In genomic region chr1:75565616-75566015, GRCm38 (mm10) we compare ENCODE assay signal across 13 mouse cellular contexts. TPM values are rescaled to one million over a fixed set of nuclear protein-coding genes. Genes with fewer than 3 reads are reported as not detected.
DNase-seq lines count a peak whose midpoint lies in the region; ATAC-seq and TF ChIP-seq lines count a peak whose summit lies in the region.
"Had no signal": no experiment of that assay in that cellular context is flagged by ENCODE, and none has a peak within 500 bp of the region (broad histone marks: within the 10 kb centered on the region; RNA-seq: fewer than 3 reads in every experiment).

No protein-coding gene starts in this region.

- no peak for TF ChIP-seq CTCF in heart, postnatal 0 days (IDR thresholded peaks at IDR 0.05; ENCODE audit: low read depth)

- H3K9ac ChIP-seq in midbrain, embryonic 16.5 days (ENCODE audit: low read depth, low read length), result no peak overlapping the region
- no peak overlapping the region for H3K9ac ChIP-seq in midbrain, embryonic 13.5 days (replicated peaks)
- peak overlapping the region; percentile 16; the same call in 1 of the 2 replicates for H3K9ac ChIP-seq in heart, postnatal 0 days (replicated peaks; ENCODE audit: low read depth, low read length)

- peak; percentile 21; the same call in 1 of the 2 replicates for ATAC-seq in frontal cortex, adult (ENCODE audit: low TSS enrichment)
- no peak for ATAC-seq in midbrain, embryonic 16.5 days
- ATAC-seq in midbrain, embryonic 13.5 days, result no peak
- 0 out of 2 replicates have a peak, but pooled peaks have one; percentile 21 for ATAC-seq in heart, postnatal 0 days (ENCODE audit: insufficient read depth, low read depth)
- ATAC-seq: inflammation-experienced regulatory T-cells, adult 6 months had no signal

- H3K4me3 ChIP-seq in midbrain, embryonic 16.5 days (ENCODE audit: low read depth, low read length), result no peak overlapping the region
- no peak overlapping the region for H3K4me3 ChIP-seq in midbrain, embryonic 13.5 days (replicated peaks)
- no peak overlapping the region for H3K4me3 ChIP-seq in heart, postnatal 0 days (ENCODE audit: low read depth, low read length)
- H3K4me3 ChIP-seq: erythroblast, embryonic 14.5 days had no signal

- no peak for TF ChIP-seq EP300 in heart, postnatal 0 days (IDR thresholded peaks at IDR 0.05; ENCODE audit: low read depth)

- no peaks in the 10 kb centered on the region for H3K27me3 ChIP-seq in midbrain, embryonic 16.5 days (ENCODE audit: control insufficient read depth, insufficient read depth, low read depth, low read length)
- no peaks in the 10 kb centered on the region for H3K27me3 ChIP-seq in midbrain, embryonic 13.5 days
- H3K27me3 ChIP-seq in heart, postnatal 0 days (ENCODE audit: control insufficient read depth, insufficient read depth, low read length), result no peaks in the 10 kb centered on the region

- 0 out of 2 replicates have a peak, but pooled peaks cover 3% of the 10 kb centered on the region for H3K9me3 ChIP-seq in midbrain, embryonic 16.5 days (replicated peaks; ENCODE audit: control insufficient read depth, low read length, poor library complexity, severe bottlenecking)
- peaks cover 3% of the 10 kb centered on the region; the same call in 1 of the 2 replicates for H3K9me3 ChIP-seq in midbrain, embryonic 13.5 days
- H3K9me3 ChIP-seq in heart, postnatal 0 days (replicated peaks; ENCODE audit: control insufficient read depth, low read length), result no peaks in the 10 kb centered on the region

- H3K36me3 ChIP-seq in midbrain, embryonic 16.5 days (ENCODE audit: control insufficient read depth, insufficient read depth, low read length), result no peaks in the 10 kb centered on the region
- no peaks in the 10 kb centered on the region for H3K36me3 ChIP-seq in midbrain, embryonic 13.5 days
- no peaks in the 10 kb centered on the region for H3K36me3 ChIP-seq in heart, postnatal 0 days (replicated peaks; ENCODE audit: control insufficient read depth, insufficient read depth, low read length)

- H3K27ac ChIP-seq in midbrain, embryonic 16.5 days (ENCODE audit: low read length), result peak overlapping the region; percentile 57
- no peak overlapping the region for H3K27ac ChIP-seq in midbrain, embryonic 13.5 days
- H3K27ac ChIP-seq in heart, postnatal 0 days (ENCODE audit: low read depth), result peak overlapping the region; percentile 84

- H3K4me2 ChIP-seq in midbrain, embryonic 16.5 days (ENCODE audit: low read length), result no peak overlapping the region
- H3K4me2 ChIP-seq in midbrain, embryonic 13.5 days (replicated peaks), result no peak overlapping the region
- no peak overlapping the region for H3K4me2 ChIP-seq in heart, postnatal 0 days (ENCODE audit: low read depth, low read length)

- H3K4me1 ChIP-seq in midbrain, embryonic 16.5 days (ENCODE audit: control insufficient read depth, insufficient read depth, low read length), result peaks cover 4% of the 10 kb centered on the region
- peaks cover 4% of the 10 kb centered on the region; the same call in 1 of the 2 replicates for H3K4me1 ChIP-seq in midbrain, embryonic 13.5 days (replicated peaks)
- H3K4me1 ChIP-seq in heart, postnatal 0 days (ENCODE audit: control insufficient read depth, insufficient read depth), result peaks cover 33% of the 10 kb centered on the region

- 58% methylated on average over 9 of the region's 9 CpGs for WGBS in midbrain, embryonic 16.5 days
- WGBS in midbrain, embryonic 13.5 days, result 71% methylated on average over 9 of the region's 9 CpGs
- WGBS in heart, postnatal 0 days, result 26% methylated on average over 9 of the region's 9 CpGs

- DNase-seq in frontal cortex, postnatal 10 days (ENCODE audit: low spot score in 2 of 2), result no peak
- no peak for DNase-seq in heart, postnatal 0 days (ENCODE audit: low spot score)
- peak; percentile 37 for DNase-seq in thymus, postnatal 14 days
- no peak for DNase-seq in ovary, postnatal 14 days (ENCODE audit: low spot score)
- no peak for DNase-seq in gastrocnemius, postnatal 4 days (ENCODE audit: low spot score in 2 of 2)
- DNase-seq: gastrocnemius, postnatal 25 days; kidney, postnatal 36 days; liver had no signal

RNA-seq across cellular contexts. Expression of gene Slc4a3, which starts 19.6 kb away (rescaled TPM):
- 78.6 and 83.0 TPM in 2 replicates for polyA plus RNA-seq in midbrain, embryonic 16.5 days (2015; fragmentation: Nextera tagmentation; extraction: Ambion mirVana)
- 35.5 and 42.9 TPM in 2 replicates for polyA plus RNA-seq in midbrain, embryonic 13.5 days (2015; fragmentation: Nextera tagmentation; extraction: Ambion mirVana)
- 114 and 136 TPM in 2 replicates for total RNA-seq in heart, postnatal 0 days (2014; rRNA removed; ENCODE audit: low replicate concordance)
- 44.7 and 49.9 TPM in 2 replicates for polyA plus RNA-seq in heart, postnatal 0 days (2015; fragmentation: Nextera tagmentation; extraction: Ambion mirVana)
- total RNA-seq in gastrocnemius, postnatal 4 days (2021), result 10 to 100 TPM; 18.5 to 23.6 TPM
- polyA plus RNA-seq: erythroblast, embryonic 14.5 days had no signal

RNA-seq across cellular contexts. Expression of gene Stk11ip, which starts 44.3 kb away (rescaled TPM):
- polyA plus RNA-seq in midbrain, embryonic 16.5 days (2015; fragmentation: Nextera tagmentation; extraction: Ambion mirVana), result 23.2 and 25.9 TPM in 2 replicates
- polyA plus RNA-seq in midbrain, embryonic 13.5 days (2015; fragmentation: Nextera tagmentation; extraction: Ambion mirVana), result 20.0 and 23.6 TPM in 2 replicates
- total RNA-seq in heart, postnatal 0 days (2014; rRNA removed; ENCODE audit: low replicate concordance), result 16.4 and 18.4 TPM in 2 replicates
- 7.3 and 8.3 TPM in 2 replicates for polyA plus RNA-seq in heart, postnatal 0 days (2015; fragmentation: Nextera tagmentation; extraction: Ambion mirVana)
- total RNA-seq in gastrocnemius, postnatal 4 days (2021), result 10 to 100 TPM; 14.2 to 15.2 TPM

RNA-seq across cellular contexts. Expression of gene Inha, which starts 58.7 kb away (rescaled TPM):
- polyA plus RNA-seq in midbrain, embryonic 16.5 days (2015; fragmentation: Nextera tagmentation; extraction: Ambion mirVana), result 19.7 and 21.2 TPM in 2 replicates
- polyA plus RNA-seq in midbrain, embryonic 13.5 days (2015; fragmentation: Nextera tagmentation; extraction: Ambion mirVana), result 8.5 and 12.5 TPM in 2 replicates
- 5.7 and 8.2 TPM in 2 replicates for total RNA-seq in heart, postnatal 0 days (2014; rRNA removed; ENCODE audit: low replicate concordance)
- 6.4 and 7.3 TPM in 2 replicates for polyA plus RNA-seq in heart, postnatal 0 days (2015; fragmentation: Nextera tagmentation; extraction: Ambion mirVana)
- total RNA-seq in gastrocnemius, postnatal 4 days (2021), result 10 to 100 TPM; 13.4 to 15.1 TPM
- polyA plus RNA-seq: erythroblast, embryonic 14.5 days; inflammation-experienced regulatory T-cells, adult 6 months had no signal

RNA-seq across cellular contexts. Expression of gene Obsl1, which starts 59.4 kb away (rescaled TPM):
- polyA plus RNA-seq in midbrain, embryonic 16.5 days (2015; fragmentation: Nextera tagmentation; extraction: Ambion mirVana), result 23.1 and 24.2 TPM in 2 replicates
- 18.6 and 25.7 TPM in 2 replicates for polyA plus RNA-seq in midbrain, embryonic 13.5 days (2015; fragmentation: Nextera tagmentation; extraction: Ambion mirVana)
- 293 and 367 TPM in 2 replicates for total RNA-seq in heart, postnatal 0 days (2014; rRNA removed; ENCODE audit: low replicate concordance)
- polyA plus RNA-seq in heart, postnatal 0 days (2015; fragmentation: Nextera tagmentation; extraction: Ambion mirVana), result 45.8 and 46.8 TPM in 2 replicates
- total RNA-seq in gastrocnemius, postnatal 4 days (2021), result 100 to 1,000 TPM; 203 to 213 TPM
- polyA plus RNA-seq: inflammation-experienced regulatory T-cells, adult 6 months had no signal

Comparison
In these comparisons a context has a peak if more than half of its experiments do, and no peak if none do; other contexts are left out.
1. ATAC-seq: peak in frontal cortex, adult (single experiment) and heart, postnatal 0 days (single experiment); none in midbrain, embryonic 16.5 days (single experiment) and midbrain, embryonic 13.5 days (single experiment).